26 mouse cellular contexts compared by ENCODE assay signal in the genomic region with DNA sequence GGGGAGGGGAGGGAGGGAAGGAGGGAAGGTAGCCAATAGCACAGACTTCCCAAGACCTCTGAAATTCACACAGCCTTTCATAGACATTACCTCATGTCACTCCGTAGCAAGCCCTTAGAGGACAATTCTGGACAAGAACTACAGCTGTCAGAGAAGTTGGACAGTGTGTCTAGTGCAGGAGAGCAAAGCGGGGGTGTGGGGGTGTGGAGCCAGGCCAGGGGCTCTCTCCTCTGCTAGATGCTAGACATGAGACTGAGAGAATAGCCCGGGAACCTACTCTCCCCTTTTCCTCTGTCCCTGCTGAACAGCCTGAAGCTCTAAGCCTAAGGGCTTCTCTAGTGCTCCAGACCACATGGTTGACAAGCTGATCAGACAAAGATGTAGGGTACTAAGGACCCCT. TPM values are rescaled to one million over a fixed set of nuclear protein-coding genes. Genes with fewer than 3 reads are reported as not detected.
DNase-seq lines count a peak whose midpoint lies in the region; ATAC-seq and TF ChIP-seq lines count a peak whose summit lies in the region.
"Had no signal": no experiment of that assay in that cellular context is flagged by ENCODE, and none has a peak within 500 bp of the region (broad histone marks: within the 10 kb centered on the region; RNA-seq: fewer than 3 reads in every experiment).

No protein-coding gene starts in this region.

- no peak for ATAC-seq in forebrain, embryonic 11.5 days (replicated peaks; ENCODE audit: low FRiP score)
- no peak for ATAC-seq in forebrain, embryonic 12.5 days (ENCODE audit: low FRiP score)
- ATAC-seq in stomach, embryonic 15.5 days (ENCODE audit: insufficient read depth, low FRiP score, low read depth) = no peak
- no peak for ATAC-seq in stomach, postnatal 0 days (ENCODE audit: low FRiP score, low TSS enrichment)
- ATAC-seq: forebrain, embryonic 15.5 days; liver, embryonic 12.5 days had no signal

- H3K9ac ChIP-seq in forebrain, embryonic 11.5 days (ENCODE audit: low read length) = no peak overlapping the region
- no peak overlapping the region for H3K9ac ChIP-seq in forebrain, embryonic 12.5 days
- no peak overlapping the region for H3K9ac ChIP-seq in stomach, embryonic 15.5 days
- no peak overlapping the region for H3K9ac ChIP-seq in stomach, postnatal 0 days (ENCODE audit: low read length)
- H3K9ac ChIP-seq: embryonic facial prominence, embryonic 12.5 days; forebrain, embryonic 15.5 days; hindbrain, embryonic 12.5 days; liver, embryonic 12.5 days; lung, embryonic 15.5 days; midbrain, embryonic 12.5 days; neural tube, embryonic 12.5 days had no signal

- H3K9me3 ChIP-seq in forebrain, embryonic 11.5 days (ENCODE audit: control insufficient read depth, low read length) = no peaks in the 10 kb centered on the region
- H3K9me3 ChIP-seq in forebrain, embryonic 12.5 days = peaks cover 5% of the 10 kb centered on the region; the same call in 1 of the 2 replicates
- no peaks in the 10 kb centered on the region for H3K9me3 ChIP-seq in stomach, embryonic 15.5 days
- H3K9me3 ChIP-seq in stomach, postnatal 0 days (ENCODE audit: control insufficient read depth, low read length) = no peaks in the 10 kb centered on the region
- H3K9me3 ChIP-seq: forebrain, embryonic 15.5 days; liver, embryonic 12.5 days; neural tube, embryonic 12.5 days had no signal

- no peaks in the 10 kb centered on the region for H3K27me3 ChIP-seq in forebrain, embryonic 11.5 days (ENCODE audit: control insufficient read depth, insufficient read depth, low read length)
- no peaks in the 10 kb centered on the region for H3K27me3 ChIP-seq in forebrain, embryonic 12.5 days
- no peaks in the 10 kb centered on the region for H3K27me3 ChIP-seq in stomach, embryonic 15.5 days (replicated peaks)
- no peaks in the 10 kb centered on the region for H3K27me3 ChIP-seq in stomach, postnatal 0 days (ENCODE audit: control insufficient read depth, insufficient read depth, low read length)
- H3K27me3 ChIP-seq: embryonic facial prominence, embryonic 12.5 days; forebrain, embryonic 15.5 days; hindbrain, embryonic 12.5 days; liver, embryonic 12.5 days; lung, embryonic 15.5 days; midbrain, embryonic 12.5 days; neural tube, embryonic 12.5 days had no signal

- H3K36me3 ChIP-seq in forebrain, embryonic 11.5 days (ENCODE audit: control insufficient read depth, insufficient read depth, low read length) = no peaks in the 10 kb centered on the region
- no peaks in the 10 kb centered on the region for H3K36me3 ChIP-seq in forebrain, embryonic 12.5 days (replicated peaks)
- H3K36me3 ChIP-seq in stomach, embryonic 15.5 days = no peaks in the 10 kb centered on the region
- H3K36me3 ChIP-seq in stomach, postnatal 0 days (ENCODE audit: control insufficient read depth, insufficient read depth, low read length) = no peaks in the 10 kb centered on the region
- H3K36me3 ChIP-seq: embryonic facial prominence, embryonic 12.5 days; forebrain, embryonic 15.5 days; hindbrain, embryonic 12.5 days; liver, embryonic 12.5 days; lung, embryonic 15.5 days; midbrain, embryonic 12.5 days; neural tube, embryonic 12.5 days had no signal

- no peak overlapping the region for H3K4me2 ChIP-seq in forebrain, embryonic 11.5 days (ENCODE audit: low read depth, low read length, severe bottlenecking)
- no peak overlapping the region for H3K4me2 ChIP-seq in forebrain, embryonic 12.5 days
- no peak overlapping the region for H3K4me2 ChIP-seq in stomach, embryonic 15.5 days
- no peak overlapping the region for H3K4me2 ChIP-seq in stomach, postnatal 0 days (replicated peaks; ENCODE audit: low read depth)
- H3K4me2 ChIP-seq: embryonic facial prominence, embryonic 12.5 days; forebrain, embryonic 15.5 days; hindbrain, embryonic 12.5 days; liver, embryonic 12.5 days; lung, embryonic 15.5 days; midbrain, embryonic 12.5 days; neural tube, embryonic 12.5 days had no signal

- DNase-seq in forebrain, embryonic 11.5 days (ENCODE audit: low spot score) = peak; percentile 23
- peak; percentile 54 for DNase-seq in heart, postnatal 4 days
- DNase-seq in heart, adult 8-10 months (ENCODE audit: low spot score) = no peak
- no peak for DNase-seq in stomach, postnatal 0 days (ENCODE audit: low spot score)
- no peak for DNase-seq in embryo, embryonic 11 days
- no peak for DNase-seq in adrenal gland, adult 2 months
- DNase-seq: adrenal gland, postnatal 10 days; cerebellum, adult 9-11 months; right cerebral cortex, postnatal 4 days; thymus, postnatal 25 days had no signal

- no peak overlapping the region for H3K4me3 ChIP-seq in forebrain, embryonic 11.5 days (ENCODE audit: low read depth, low read length)
- no peak overlapping the region for H3K4me3 ChIP-seq in forebrain, embryonic 12.5 days (replicated peaks)
- no peak overlapping the region for H3K4me3 ChIP-seq in stomach, embryonic 15.5 days (replicated peaks)
- no peak overlapping the region for H3K4me3 ChIP-seq in stomach, postnatal 0 days (ENCODE audit: low read depth, low read length)
- H3K4me3 ChIP-seq: embryonic facial prominence, embryonic 12.5 days; erythroblast, embryonic 14.5 days; forebrain, embryonic 15.5 days; hindbrain, embryonic 12.5 days; layer of hippocampus, adult 2 months; liver, embryonic 12.5 days; lung, embryonic 15.5 days; midbrain, embryonic 12.5 days; neural tube, embryonic 12.5 days had no signal

- TF ChIP-seq CTCF in stomach, postnatal 0 days (IDR thresholded peaks at IDR 0.05; ENCODE audit: low read depth) = no peak

- no peak for TF ChIP-seq EP300 in stomach, postnatal 0 days (optimal IDR thresholded peaks at IDR 0.05)

- H3K27ac ChIP-seq in forebrain, embryonic 11.5 days (ENCODE audit: low read depth, low read length) = no peak overlapping the region
- H3K27ac ChIP-seq in forebrain, embryonic 12.5 days = no peak overlapping the region
- H3K27ac ChIP-seq in stomach, embryonic 15.5 days = peak overlapping the region; percentile 36; the same call in 1 of the 2 replicates
- H3K27ac ChIP-seq in stomach, postnatal 0 days (replicated peaks) = no peak overlapping the region
- H3K27ac ChIP-seq: embryonic facial prominence, embryonic 12.5 days; forebrain, embryonic 15.5 days; hindbrain, embryonic 12.5 days; layer of hippocampus, adult 2 months; liver, embryonic 12.5 days; lung, embryonic 15.5 days; midbrain, embryonic 12.5 days; neural tube, embryonic 12.5 days had no signal

- H3K4me1 ChIP-seq in forebrain, embryonic 11.5 days (replicated peaks; ENCODE audit: control insufficient read depth, insufficient read depth, low read length) = 0 out of 2 replicates have a peak, but pooled peaks cover 2% of the 10 kb centered on the region
- no peaks in the 10 kb centered on the region for H3K4me1 ChIP-seq in forebrain, embryonic 12.5 days
- peaks cover 12% of the 10 kb centered on the region; the same call in 1 of the 2 replicates for H3K4me1 ChIP-seq in stomach, embryonic 15.5 days
- H3K4me1 ChIP-seq in stomach, postnatal 0 days (replicated peaks; ENCODE audit: control insufficient read depth, insufficient read depth) = peaks cover 6% of the 10 kb centered on the region; the same call in 1 of the 2 replicates
- H3K4me1 ChIP-seq: liver, embryonic 12.5 days; midbrain, embryonic 12.5 days had no signal

- 88% methylated on average over 3 of the region's 3 CpGs for WGBS in forebrain, embryonic 11.5 days
- WGBS in forebrain, embryonic 12.5 days = 82% methylated on average over 3 of the region's 3 CpGs
- WGBS in stomach, embryonic 15.5 days = 76% methylated on average over 3 of the region's 3 CpGs
- WGBS in stomach, postnatal 0 days = 63% methylated on average over 3 of the region's 3 CpGs

RNA-seq across cellular contexts. Expression of a gene that starts 19.9 kb away (rescaled TPM):
- 0.13 and 0.23 TPM in 2 replicates for polyA plus RNA-seq in forebrain, embryonic 11.5 days (2014; fragmentation: Nextera tagmentation; extraction: Ambion mirVana)
- polyA plus RNA-seq in forebrain, embryonic 12.5 days (2016; fragmentation: Nextera tagmentation; extraction: Ambion mirVana) = 0.14 and 0.21 TPM in 2 replicates
- total RNA-seq in heart, postnatal 4 days (2021) = 1 to 10 TPM; 1.0 TPM
- total RNA-seq in heart, adult 8-10 months (2022) = 1 to 10 TPM in 2 of 4 experiments, under 1 TPM in 2; 0.75 to 1.5 (median 1.1) TPM
- polyA plus RNA-seq in stomach, embryonic 15.5 days (2015; fragmentation: Nextera tagmentation; extraction: Ambion mirVana) = 1.8 and 2.3 TPM in 2 replicates
- polyA plus RNA-seq in stomach, postnatal 0 days (2015; fragmentation: Nextera tagmentation; extraction: Ambion mirVana) = 8.8 and 9.8 TPM in 2 replicates
- 1 to 10 TPM; 2.9 to 3.1 TPM for total RNA-seq in adrenal gland, adult 2 months (2021)
- 0.68 and 1.1 TPM in 2 replicates for polyA plus RNA-seq in adrenal gland, adult 2 months (2012; rRNA removed)
- polyA plus RNA-seq: erythroblast, embryonic 14.5 days; liver, embryonic 12.5 days had no signal

RNA-seq across cellular contexts. Expression of a gene that starts 51.2 kb away (rescaled TPM):
- 6.3 and 7.6 TPM in 2 replicates for polyA plus RNA-seq in forebrain, embryonic 11.5 days (2014; fragmentation: Nextera tagmentation; extraction: Ambion mirVana)
- polyA plus RNA-seq in forebrain, embryonic 12.5 days (2016; fragmentation: Nextera tagmentation; extraction: Ambion mirVana) = 10.4 and 13.5 TPM in 2 replicates
- total RNA-seq in heart, postnatal 4 days (2021) = 100 to 1,000 TPM; 103 to 109 TPM
- 10 to 100 TPM in 3 of 4 experiments, 1 to 10 TPM in 1; 9.9 to 29.8 (median 23.8) TPM for total RNA-seq in heart, adult 8-10 months (2022)
- 86.6 and 109 TPM in 2 replicates for polyA plus RNA-seq in stomach, embryonic 15.5 days (2015; fragmentation: Nextera tagmentation; extraction: Ambion mirVana)
- 56.9 and 60.5 TPM in 2 replicates for polyA plus RNA-seq in stomach, postnatal 0 days (2015; fragmentation: Nextera tagmentation; extraction: Ambion mirVana)
- total RNA-seq in adrenal gland, adult 2 months (2021) = 10 to 100 TPM; 19.8 to 29.9 TPM
- 10.6 and 12.3 TPM in 2 replicates for polyA plus RNA-seq in adrenal gland, adult 2 months (2012; rRNA removed)

RNA-seq across cellular contexts. Expression of a gene that starts 57.9 kb away (rescaled TPM):
- not detected in 2 replicates for polyA plus RNA-seq in forebrain, embryonic 11.5 days (2014; fragmentation: Nextera tagmentation; extraction: Ambion mirVana)
- polyA plus RNA-seq in forebrain, embryonic 12.5 days (2016; fragmentation: Nextera tagmentation; extraction: Ambion mirVana) = not detected in 2 replicates
- total RNA-seq in heart, postnatal 4 days (2021) = not detected
- not detected for total RNA-seq in heart, adult 8-10 months (2022)
- not detected in 2 replicates for polyA plus RNA-seq in stomach, embryonic 15.5 days (2015; fragmentation: Nextera tagmentation; extraction: Ambion mirVana)
- polyA plus RNA-seq in stomach, postnatal 0 days (2015; fragmentation: Nextera tagmentation; extraction: Ambion mirVana) = not detected in 2 replicates
- not detected for total RNA-seq in adrenal gland, adult 2 months (2021)
- polyA plus RNA-seq in adrenal gland, adult 2 months (2012; rRNA removed) = not detected in 2 replicates
- total RNA-seq: adrenal gland, postnatal 10 days; layer of hippocampus, adult 2 months; left cerebral cortex, postnatal 36 days had no signal
- polyA plus RNA-seq: brain, embryonic 14.5 days; cortical plate, adult 2 months; embryonic facial prominence, embryonic 12.5 days; forebrain, embryonic 15.5 days; heart, embryonic 14.5 days; hindbrain, embryonic 12.5 days; kidney, embryonic 16.5 days; liver, embryonic 12.5 days; lung, embryonic 15.5 days; midbrain, embryonic 12.5 days; neural tube, embryonic 12.5 days had no signal

Comparison
In these comparisons a context has a peak if more than half of its experiments do, and no peak if none do; other contexts are left out.
1. DNase-seq: peak in forebrain, embryonic 11.5 days (single experiment) and heart, postnatal 4 days (single experiment); none in heart, adult 8-10 months (single experiment), stomach, postnatal 0 days (single experiment), embryo, embryonic 11 days (single experiment) and adrenal gland, adult 2 months (single experiment).